Mouse (Mus musculus) cerebellum, adult 9-11 months (tissue): ENCODE measurements around the gene Dcaf10.
"Not testable (repeated sequence)": the region's sequence is repeated elsewhere in the genome, so short reads cannot be mapped to it uniquely, and the experiment has no call there.

Source experiments
- DNase-seq: peaks from one replicate; pipeline ENCODE4 v3.0.0; 2022

Dcaf10 gene

GRCm38 (mm10) chr4:45396211-45396610 is 54.3 kb downstream of the Dcaf10 start:
- DNase-seq: not testable (repeated sequence)

- not testable (repeated sequence) for DNase-seq
These were observed 56.4 kb downstream of the Dcaf10 start for GRCm38 (mm10) chr4:45398315-45398714.

GRCm38 (mm10) chr4:45399421-45400210 is 57.7 kb downstream of the Dcaf10 start:
- no peak for DNase-seq

- DNase-seq: no peak
These were observed 60.4 kb downstream of the Dcaf10 start for GRCm38 (mm10) chr4:45402281-45402680.

DNA sequence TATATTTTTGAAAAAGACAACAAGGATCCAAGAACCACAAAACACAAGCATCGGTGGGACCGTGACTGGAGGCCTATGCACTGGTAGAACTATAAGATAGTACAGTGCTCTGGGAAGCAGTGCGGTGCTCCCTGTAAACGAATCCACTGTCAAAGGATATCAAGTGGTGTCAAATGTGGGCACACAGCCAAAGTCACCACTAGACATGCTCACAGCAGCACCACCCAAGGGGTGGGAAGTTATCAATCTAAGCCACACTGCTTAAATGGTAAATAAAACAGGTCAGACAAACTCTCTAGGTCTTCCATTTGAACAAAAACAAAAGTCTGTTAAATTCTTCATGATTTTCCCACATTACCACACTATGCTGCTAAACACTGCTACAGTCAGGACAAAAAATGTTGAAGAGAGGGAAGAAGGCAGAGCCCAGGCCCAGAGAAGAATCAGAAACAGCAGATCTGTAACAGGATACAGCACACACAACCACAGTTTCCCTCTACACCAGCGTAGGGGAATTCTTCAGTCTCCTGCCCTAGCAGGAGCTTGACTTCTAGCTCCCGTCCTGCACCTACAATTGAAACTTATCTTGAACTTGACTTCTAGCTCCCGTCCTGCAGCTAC is 61.1 kb downstream of the Dcaf10 start:
- DNase-seq: no peak

GRCm38 (mm10) chr4:45403499-45403878 is 61.6 kb downstream of the Dcaf10 start:
- DNase-seq: no peak

DNA sequence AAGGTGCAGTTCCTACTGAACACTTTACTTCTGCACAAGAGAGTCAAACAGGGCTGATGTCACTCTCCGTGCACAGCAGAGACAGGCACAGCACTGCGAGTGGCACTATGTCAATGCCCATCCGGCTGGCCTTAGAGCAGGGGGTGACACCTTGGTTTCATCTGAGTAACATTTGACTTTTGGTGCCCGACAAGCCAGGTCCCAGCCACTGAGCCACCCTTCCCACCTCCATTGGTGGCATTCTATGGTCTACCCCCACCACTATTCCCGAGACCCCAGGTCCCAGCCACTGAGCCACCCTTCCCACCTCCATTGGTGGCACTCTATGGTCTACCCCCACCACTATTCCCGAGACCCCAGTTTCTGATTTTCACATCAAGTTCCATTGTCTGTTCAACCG is 62.2 kb downstream of the Dcaf10 start:
- DNase-seq: no peak

GRCm38 (mm10) chr4:45405315-45405714 is 63.4 kb downstream of the Dcaf10 start:
- DNase-seq: no peak

- DNase-seq: no peak
These were observed 64.5 kb downstream of the Dcaf10 start for GRCm38 (mm10) chr4:45406397-45406796.

DNA sequence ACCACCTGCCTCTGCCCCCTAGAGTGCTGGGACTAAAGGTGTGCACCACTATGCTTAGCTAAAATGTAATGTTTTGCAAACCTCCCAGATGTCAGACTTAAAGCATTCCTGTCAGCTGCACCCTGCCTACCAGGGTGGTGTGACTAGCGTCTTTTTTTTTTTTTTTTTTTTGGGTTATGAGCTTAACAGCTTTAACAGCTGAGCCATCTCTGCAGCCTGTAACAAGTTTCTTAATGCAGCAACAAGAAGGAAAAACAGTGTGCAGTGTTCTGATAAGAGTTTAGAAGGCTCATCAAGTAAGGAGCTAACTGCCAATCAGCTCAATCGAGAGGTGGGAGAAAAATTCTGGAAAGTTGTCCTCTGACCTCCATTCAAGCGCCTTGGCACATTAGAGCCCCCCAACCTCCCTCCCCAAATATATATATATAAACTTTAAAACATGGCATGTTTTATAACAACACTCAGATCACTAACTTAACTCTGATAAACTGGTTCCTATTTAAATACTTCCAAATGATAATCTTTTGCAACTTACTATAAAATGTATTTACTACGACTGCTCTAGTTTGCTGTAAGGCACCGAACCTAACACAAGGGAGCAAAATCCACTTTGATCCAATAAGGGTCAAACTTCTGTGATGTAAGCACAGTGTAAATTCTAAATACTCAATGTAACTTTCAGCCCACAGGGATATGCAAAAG is 65.3 kb downstream of the Dcaf10 start:
- no peak for DNase-seq

DNA sequence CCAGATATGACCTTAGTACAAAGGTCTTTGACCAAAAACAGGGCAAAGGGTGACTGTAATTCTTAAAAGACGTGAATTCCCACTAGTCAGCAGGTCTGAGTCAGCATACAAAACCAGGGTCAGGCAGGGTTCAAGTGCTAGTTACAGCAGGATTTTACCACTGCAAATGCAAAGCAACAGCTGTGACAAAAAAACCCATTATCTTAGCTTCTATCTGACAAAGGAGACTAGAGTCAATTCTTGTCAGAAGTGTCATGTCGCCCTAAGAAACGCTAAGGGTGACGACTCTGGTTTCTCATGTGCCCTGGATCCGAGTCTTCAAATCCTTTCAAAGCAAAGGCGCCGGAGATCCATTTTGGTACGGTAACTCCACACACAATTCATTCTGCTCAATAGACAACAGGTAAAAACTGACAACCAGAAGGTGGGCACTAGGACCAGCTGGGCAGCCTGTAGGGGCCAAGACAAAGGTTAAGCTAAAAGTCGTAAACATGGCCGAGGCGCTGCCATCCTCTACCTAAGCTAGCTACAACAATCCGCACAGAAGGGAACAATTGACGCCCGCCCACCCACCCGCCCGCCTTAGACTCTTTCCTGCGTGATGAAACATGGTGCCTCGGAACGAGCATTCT is 65.9 kb downstream of the Dcaf10 start:
- peak; percentile 50 for DNase-seq

GRCm38 (mm10) chr4:45408427-45409132 is 66.7 kb downstream of the Dcaf10 start, which contains the start of gene Slc25a51:
Gene Slc25a51 (minus strand): TSS chr4:45408766.
- DNase-seq: peak; percentile 91

- DNase-seq: peak; percentile 70
These were observed 67.4 kb downstream of the Dcaf10 start for GRCm38 (mm10) chr4:45409270-45409669.

- DNase-seq: no peak
These were observed 69.4 kb downstream of the Dcaf10 start for GRCm38 (mm10) chr4:45411181-45411790.

DNA sequence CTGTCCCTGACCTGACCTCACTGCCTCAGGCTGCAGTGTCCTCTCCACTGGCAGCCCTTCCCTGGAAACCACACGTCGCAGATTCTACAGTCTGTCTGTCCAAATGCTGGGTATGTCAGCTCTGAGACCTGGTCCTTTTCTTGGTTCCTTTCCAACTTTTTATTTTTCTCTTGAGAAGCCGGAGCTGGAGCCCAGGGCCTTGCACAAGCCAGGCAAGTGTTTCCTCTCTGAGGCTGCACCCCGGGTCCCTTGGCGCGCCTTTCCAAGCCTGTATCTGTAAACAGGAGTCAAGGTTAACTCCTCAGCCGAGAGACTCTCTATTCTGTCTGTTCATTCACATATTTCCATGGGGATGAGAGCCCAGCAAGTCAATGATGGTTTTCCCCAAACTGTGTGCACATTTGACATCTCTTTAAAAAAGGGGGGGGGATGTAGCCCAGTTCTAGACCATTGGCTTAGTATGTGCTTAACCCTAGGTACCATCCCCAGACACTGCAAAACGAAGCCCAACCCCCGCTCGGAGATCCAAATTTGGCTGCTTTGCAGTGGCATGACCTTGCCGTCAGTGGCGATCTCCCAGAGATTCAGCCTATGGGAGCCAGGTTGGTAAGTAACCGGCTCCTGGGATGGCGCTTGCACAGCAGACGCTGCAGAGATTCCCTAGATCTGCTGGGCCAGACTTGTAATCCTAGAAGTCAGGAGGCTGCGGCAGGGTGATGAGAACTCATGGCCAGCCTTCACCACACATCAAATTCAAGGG is 70.7 kb downstream of the Dcaf10 start:
- no peak for DNase-seq

DNA sequence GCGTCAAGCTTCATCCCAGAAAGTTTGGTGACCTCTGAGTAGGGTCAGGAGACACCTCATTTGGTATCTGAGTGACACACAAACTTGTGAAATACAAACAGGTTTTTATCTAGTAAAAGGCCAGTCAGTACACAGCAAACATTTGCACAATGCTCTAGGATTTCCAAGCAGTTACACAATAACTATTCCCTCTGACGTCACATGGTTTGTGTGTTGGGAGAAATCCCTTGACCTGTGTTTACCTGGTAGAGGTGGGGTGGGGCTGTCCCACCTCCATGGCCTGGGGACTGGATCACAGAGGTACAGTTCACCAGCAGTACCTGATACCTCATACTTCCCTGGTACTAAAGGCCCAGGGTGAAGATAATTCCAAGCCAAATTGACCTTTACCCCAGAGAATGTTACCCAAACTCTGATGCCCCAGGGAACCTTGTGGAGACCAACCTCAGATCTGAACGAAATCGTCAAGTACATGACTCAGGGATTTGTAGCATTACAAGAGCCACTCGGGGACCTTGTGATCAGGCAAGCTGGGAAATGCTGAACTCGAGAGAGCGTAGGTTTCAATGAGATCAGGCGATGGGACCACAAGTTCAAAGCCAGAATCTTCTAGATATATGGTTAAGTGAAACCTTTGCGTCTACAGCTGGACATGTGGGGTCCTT is 71.9 kb downstream of the Dcaf10 start:
- no peak for DNase-seq

- no peak for DNase-seq
These were observed 74.4 kb downstream of the Dcaf10 start for GRCm38 (mm10) chr4:45416314-45416713.

DNA sequence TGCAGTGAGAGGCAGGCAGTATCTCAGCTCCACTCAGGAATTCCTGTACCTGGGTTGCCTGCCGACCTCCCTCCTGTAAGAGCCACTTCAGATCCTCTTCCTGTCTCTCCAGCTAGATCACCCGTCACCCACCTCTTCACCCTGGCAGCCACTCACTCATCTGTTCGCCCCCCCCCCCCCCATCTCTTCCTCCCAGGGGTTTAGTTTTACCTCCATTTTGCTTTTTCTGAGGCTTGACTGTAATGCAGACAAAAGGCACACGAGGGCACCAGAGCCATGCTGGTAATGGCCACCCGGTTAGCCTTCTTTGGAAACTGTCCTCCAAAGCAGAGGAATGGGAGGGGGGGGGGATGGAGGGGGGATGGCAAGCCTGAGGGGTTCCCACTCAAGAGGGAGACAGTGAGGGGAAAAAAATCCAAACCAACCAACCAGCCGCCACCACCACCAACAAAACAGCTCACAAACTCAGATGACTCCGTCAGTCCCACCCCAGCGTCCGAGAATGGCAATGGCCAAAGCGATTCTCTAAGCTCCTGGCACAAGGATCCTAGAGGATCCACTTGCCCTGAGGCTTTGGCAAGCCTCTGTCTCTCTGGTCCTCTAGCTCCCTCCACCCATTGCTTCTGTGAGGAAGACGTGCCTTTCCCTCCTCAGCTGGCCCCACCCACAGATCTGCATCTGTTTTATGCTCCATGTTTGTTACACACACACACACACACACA is 76.5 kb downstream of the Dcaf10 start:
- DNase-seq: no peak

- DNase-seq: no peak
These were observed 77.2 kb downstream of the Dcaf10 start for GRCm38 (mm10) chr4:45419051-45419450.

DNA sequence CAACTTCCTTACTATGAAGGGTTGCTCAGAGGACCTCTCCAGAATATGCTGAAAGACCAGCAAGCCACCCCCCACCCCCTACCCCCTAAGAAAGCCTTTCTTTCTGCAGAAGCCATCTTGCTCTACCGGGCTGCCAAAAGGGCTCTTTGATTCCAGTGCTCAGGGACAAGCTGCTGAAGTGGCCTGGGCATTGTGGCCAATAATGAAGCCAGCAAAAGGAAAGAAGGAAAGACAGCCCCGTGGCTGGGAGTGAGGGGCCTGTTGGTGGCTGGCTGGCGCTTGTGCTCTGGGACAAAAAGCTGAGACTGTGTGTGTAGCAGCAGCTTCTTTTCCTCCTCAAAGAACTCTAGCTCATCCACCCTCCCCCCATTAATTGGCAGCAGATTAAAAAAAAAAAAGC is 78.8 kb downstream of the Dcaf10 start:
- no peak for DNase-seq
